Mouse (Mus musculus): Measurements from ENCODE around the gene Ssc4d. TPM values are rescaled to one million over a fixed set of nuclear protein-coding genes. Genes with fewer than 3 reads are reported as not detected.

Gene Ssc4d
- total and polyA plus RNA-seq, 2 experiments from 2014 or later: 4.0 to 7.0 TPM

- no peak overlapping the region for H3K4me2 ChIP-seq (ENCODE audit: low read depth)
Observed at GRCm38 (mm10) chr5:135979381-135979780, 5.0 kb upstream of the Ssc4d start.

DNA sequence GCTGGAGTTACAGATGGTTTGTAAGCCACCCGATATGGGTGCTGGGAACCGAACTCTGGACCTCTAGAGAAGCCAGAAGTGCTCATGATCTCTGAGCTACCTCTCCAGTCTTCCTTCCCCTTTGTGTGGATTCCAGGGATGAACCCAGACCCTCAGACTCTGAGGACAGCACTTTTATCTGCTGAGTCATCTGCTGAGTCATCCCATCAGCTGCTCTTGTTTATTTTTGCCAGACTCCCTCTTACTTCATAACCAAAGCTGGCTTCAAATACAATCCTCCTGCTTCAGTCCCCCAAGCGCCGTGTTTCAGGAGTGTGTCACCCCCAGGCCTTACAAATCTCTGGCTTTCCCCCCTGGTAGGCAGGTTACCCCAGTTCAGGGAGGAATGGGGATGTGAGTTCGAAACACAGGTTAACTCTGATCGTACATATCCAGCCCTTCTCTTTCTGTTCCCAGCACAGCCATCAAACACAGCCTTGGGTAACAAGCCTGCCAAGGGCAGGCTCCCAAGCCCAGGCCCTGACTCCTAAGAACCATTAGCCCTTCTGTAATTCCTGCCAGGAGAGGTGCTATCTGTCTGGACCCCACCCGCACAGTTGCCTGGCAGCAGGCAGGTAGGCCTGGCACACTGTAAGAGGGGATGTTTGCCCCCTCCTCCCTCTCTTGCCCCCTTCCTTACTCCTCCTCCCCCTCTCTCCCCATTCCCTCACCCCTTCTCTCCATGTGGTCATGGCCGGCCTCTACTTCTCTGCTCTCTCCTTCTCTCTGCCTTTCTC is 1.8 kb upstream of the Ssc4d start:
- H3K4me3 ChIP-seq (ENCODE audit: low read depth, low read length): no peak overlapping the region
- TF ChIP-seq CTCF (IDR thresholded peaks at IDR 0.05; ENCODE audit: low read depth): no peak
- no peaks in the 10 kb centered on the region for H3K36me3 ChIP-seq (ENCODE audit: insufficient read depth)
- ATAC-seq (no peak), DNase-seq (no peak)
- no peak overlapping the region for H3K27ac ChIP-seq (ENCODE audit: low read depth, low read length)
- H3K4me1 ChIP-seq (ENCODE audit: insufficient read depth): no peaks in the 10 kb centered on the region
- no peak overlapping the region for H3K9ac ChIP-seq
- no peaks in the 10 kb centered on the region for H3K27me3 ChIP-seq (ENCODE audit: insufficient read depth, low read length)
- WGBS: 95% methylated on average over 8 of the region's 8 CpGs
- H3K9me3 ChIP-seq (ENCODE audit: low read length): no peaks in the 10 kb centered on the region
- no peak overlapping the region for H3K4me2 ChIP-seq (ENCODE audit: low read depth)

More at GRCm38 (mm10) chr5:135979381-135979780, 5.0 kb upstream of the Ssc4d start:
- no peak overlapping the region for H3K4me3 ChIP-seq (ENCODE audit: low read depth, low read length)
- ATAC-seq (no peak), DNase-seq (no peak)
- no peaks in the 10 kb centered on the region for H3K9me3 ChIP-seq (ENCODE audit: low read length)
- TF ChIP-seq CTCF (IDR thresholded peaks at IDR 0.05; ENCODE audit: low read depth): no peak
- no peak overlapping the region for H3K9ac ChIP-seq
- no peaks in the 10 kb centered on the region for H3K36me3 ChIP-seq (ENCODE audit: insufficient read depth)
- H3K27ac ChIP-seq (ENCODE audit: low read depth, low read length): no peak overlapping the region
- H3K4me1 ChIP-seq (ENCODE audit: insufficient read depth): no peaks in the 10 kb centered on the region
- H3K27me3 ChIP-seq (ENCODE audit: insufficient read depth, low read length): no peaks in the 10 kb centered on the region
- WGBS: 76% methylated on average over 5 of the region's 5 CpGs

DNA sequence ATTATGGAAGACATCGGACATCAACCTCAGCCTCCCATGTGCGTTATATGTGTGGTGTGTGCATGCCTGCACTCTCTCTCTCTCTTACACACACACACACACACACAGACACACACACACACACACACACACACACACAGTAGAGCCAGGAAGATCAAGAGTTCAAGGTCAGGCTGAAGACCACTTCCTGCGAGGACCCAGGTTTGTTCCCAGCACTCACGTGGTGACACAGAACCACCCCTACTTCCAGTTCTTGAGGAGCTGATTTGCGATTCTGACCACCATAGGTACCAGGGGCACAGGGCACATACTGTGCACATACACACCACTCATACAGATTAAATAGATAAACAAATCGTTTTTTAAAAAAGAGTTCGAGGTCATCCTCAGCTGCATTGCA is 2.5 kb downstream of the Ssc4d start:
- no peaks in the 10 kb centered on the region for H3K27me3 ChIP-seq (ENCODE audit: insufficient read depth, low read length)
- no peak for DNase-seq
- no peak overlapping the region for H3K4me2 ChIP-seq (ENCODE audit: low read depth)
- no peak for TF ChIP-seq CTCF (IDR thresholded peaks at IDR 0.05; ENCODE audit: low read depth)
- H3K36me3 ChIP-seq (ENCODE audit: insufficient read depth): no peaks in the 10 kb centered on the region
- H3K9me3 ChIP-seq (ENCODE audit: low read length): no peaks in the 10 kb centered on the region
- no peak overlapping the region for H3K9ac ChIP-seq
- H3K4me3 ChIP-seq (ENCODE audit: low read depth, low read length): no peak overlapping the region
- 88% methylated on average over 7 of the region's 7 CpGs for WGBS
- no peak overlapping the region for H3K27ac ChIP-seq (ENCODE audit: low read depth, low read length)
- ATAC-seq: no peak
- no peaks in the 10 kb centered on the region for H3K4me1 ChIP-seq (ENCODE audit: insufficient read depth)

GRCm38 (mm10) chr5:135970247-135970646 is 4.1 kb downstream of the Ssc4d start:
- no peak for ATAC-seq

DNA sequence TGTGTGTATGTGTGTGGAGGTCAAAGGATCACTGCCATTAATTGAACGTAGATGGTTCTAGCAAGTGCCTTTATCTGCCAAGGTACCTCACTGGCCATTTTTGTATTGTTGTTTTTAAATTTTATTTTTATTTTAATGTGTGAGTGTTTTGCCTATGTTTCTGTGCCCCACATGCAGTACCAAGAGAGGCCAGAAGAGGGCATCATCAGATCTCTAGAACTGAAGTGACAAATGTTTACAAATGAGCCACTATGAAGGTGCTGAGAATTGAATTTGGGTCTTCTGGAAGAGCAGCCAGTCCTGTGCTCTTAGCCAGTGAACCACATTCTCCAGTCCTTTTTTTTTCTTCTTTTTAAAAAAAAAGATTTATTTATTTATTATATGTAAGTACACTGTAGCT is 5.5 kb downstream of the Ssc4d start:
- WGBS: 75% methylated on average over 1 of the region's 1 CpGs

More at GRCm38 (mm10) chr5:135970247-135970646, 4.1 kb downstream of the Ssc4d start:
- Histone ChIP-seq H3K9me3 (ENCODE audit: low read length) (no peaks in the 10 kb centered on the region), H3K27ac (ENCODE audit: low read depth, low read length) (no peak overlapping the region), H3K9ac (no peak overlapping the region), H3K4me3 (ENCODE audit: low read depth, low read length) (no peak overlapping the region), H3K36me3 (ENCODE audit: insufficient read depth) (no peaks in the 10 kb centered on the region), H3K4me2 (ENCODE audit: low read depth) (no peak overlapping the region), H3K27me3 (ENCODE audit: insufficient read depth, low read length) (no peaks in the 10 kb centered on the region), H3K4me1 (ENCODE audit: insufficient read depth) (no peaks in the 10 kb centered on the region; the same call in 1 of the 2 replicates)
- no peak for TF ChIP-seq CTCF (IDR thresholded peaks at IDR 0.05; ENCODE audit: low read depth)
- 85% methylated on average over 6 of the region's 6 CpGs for WGBS
- no peak for DNase-seq

DNA sequence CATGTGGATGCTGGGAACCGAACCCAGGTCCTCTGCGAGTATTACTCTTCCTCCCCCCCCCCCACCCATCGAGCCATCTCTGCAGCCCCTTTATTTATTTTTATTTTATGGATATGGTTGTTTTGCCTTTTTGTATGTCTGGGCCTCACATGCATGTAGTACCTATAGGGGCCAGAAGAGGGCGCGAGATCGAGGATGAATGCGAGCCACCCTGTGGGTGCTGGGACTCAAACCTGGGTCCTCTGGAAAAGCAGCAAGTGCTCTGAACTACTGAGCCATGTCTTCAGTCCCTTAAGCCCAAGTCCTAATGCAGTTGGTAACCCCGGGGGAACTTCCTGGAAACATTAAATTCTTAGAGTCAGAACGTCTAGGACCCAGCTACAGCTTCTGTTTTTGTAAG is 7.5 kb downstream of the Ssc4d start:
- ATAC-seq (no peak), DNase-seq (no peak)
- no peak overlapping the region for H3K9ac ChIP-seq
- TF ChIP-seq CTCF (IDR thresholded peaks at IDR 0.05; ENCODE audit: low read depth): 0 out of 2 replicates have a peak, but pooled peaks have one; percentile 27
- no peaks in the 10 kb centered on the region for H3K9me3 ChIP-seq (ENCODE audit: low read length)
- no peaks in the 10 kb centered on the region for H3K36me3 ChIP-seq (ENCODE audit: insufficient read depth)
- H3K4me2 ChIP-seq (ENCODE audit: low read depth): no peak overlapping the region
- no peak overlapping the region for H3K27ac ChIP-seq (ENCODE audit: low read depth, low read length)
- 64% methylated on average over 9 of the region's 9 CpGs for WGBS
- no peak overlapping the region for H3K4me3 ChIP-seq (ENCODE audit: low read depth, low read length)
- no peaks in the 10 kb centered on the region for H3K27me3 ChIP-seq (ENCODE audit: insufficient read depth, low read length)
- H3K4me1 ChIP-seq (ENCODE audit: insufficient read depth): peaks cover 2% of the 10 kb centered on the region

More for the DNA sequence above, 5.5 kb downstream of the Ssc4d start:
- no peaks in the 10 kb centered on the region for H3K36me3 ChIP-seq (ENCODE audit: insufficient read depth)
- no peaks in the 10 kb centered on the region; the same call in 1 of the 2 replicates for H3K4me1 ChIP-seq (ENCODE audit: insufficient read depth)
- no peak overlapping the region for H3K4me3 ChIP-seq (ENCODE audit: low read depth, low read length)
- H3K4me2 ChIP-seq (ENCODE audit: low read depth): no peak overlapping the region
- peak; percentile 62 for TF ChIP-seq CTCF (IDR thresholded peaks at IDR 0.05; ENCODE audit: low read depth)
- H3K9ac ChIP-seq: no peak overlapping the region
- no peak overlapping the region for H3K27ac ChIP-seq (ENCODE audit: low read depth, low read length)
- H3K9me3 ChIP-seq (ENCODE audit: low read length): no peaks in the 10 kb centered on the region
- no peaks in the 10 kb centered on the region for H3K27me3 ChIP-seq (ENCODE audit: insufficient read depth, low read length)
- DNase-seq (peak; percentile 33), ATAC-seq (no peak)

- H3K9ac ChIP-seq: no peak overlapping the region
- no peak for TF ChIP-seq CTCF (IDR thresholded peaks at IDR 0.05; ENCODE audit: low read depth)
- H3K27me3 ChIP-seq (ENCODE audit: insufficient read depth, low read length): no peaks in the 10 kb centered on the region
- H3K4me2 ChIP-seq (ENCODE audit: low read depth): peak overlapping the region; percentile 29
- ATAC-seq (no peak), DNase-seq (no peak)
- no peaks in the 10 kb centered on the region for H3K36me3 ChIP-seq (ENCODE audit: insufficient read depth)
- H3K4me1 ChIP-seq (ENCODE audit: insufficient read depth): peaks cover 4% of the 10 kb centered on the region
- WGBS: 13% methylated on average over 24 of the region's 24 CpGs
- H3K4me3 ChIP-seq (ENCODE audit: low read depth, low read length): no peak overlapping the region
- H3K27ac ChIP-seq (ENCODE audit: low read depth, low read length): no peak overlapping the region
- no peaks in the 10 kb centered on the region for H3K9me3 ChIP-seq (ENCODE audit: low read length)
Observed at GRCm38 (mm10) chr5:135965501-135965930, 8.8 kb downstream of the Ssc4d start.
